Mouse (Mus musculus) heart, adult 18-20 months (tissue): ENCODE data around the gene Tvp23b. TPM values are rescaled to one million over a fixed set of nuclear protein-coding genes. Genes with fewer than 3 reads are reported as not detected.
A peak's percentile ranks its signal among the peaks of the same experiment; 100 is the strongest.

Experiments used
- DNase-seq, 2 experiments: peaks; one replicate each; pipeline ENCODE4 v3.0.0; 2021 to 2022; ENCODE audit warnings: mixed read lengths in 1 of 2
- long read RNA-seq, 2 experiments: library from polyadenylated mRNA; stranded (forward); transcript quantifications; one replicate each; pipeline ENCODE4 v2.0.0; 2021
- total RNA-seq, 2 experiments: library from RNA; stranded (reverse); gene quantifications; 2 replicates each; pipeline ENCODE4 v1.2.3; 2021

The Tvp23b gene
- total RNA-seq: 10 to 100 TPM; 23.6 to 25.2 TPM
- long read RNA-seq, experiment 1, transcript Tvp23b-201 (7 exons, 1,784 nt): major isoform, 29 of 32 reads
- long read RNA-seq, experiment 1, partial matches to known transcripts: 2 of 32 reads
- long read RNA-seq, experiment 1, other reads (novel, unspliced or antisense): 1 of 32 reads
- long read RNA-seq, experiment 2, transcript Tvp23b-201 (7 exons, 1,784 nt): major isoform, 20 of 20 reads
- long read RNA-seq, experiment 2, partial matches to known transcripts: 0 of 20 reads
- long read RNA-seq, experiment 2, other reads (novel, unspliced or antisense): 0 of 20 reads

- peak; percentile 98 to 100 for DNase-seq
These were observed at the start of gene Tvp23b for GRCm38 (mm10) chr11:62879220-62880048. Gene Tvp23b (plus strand): TSS chr11:62879455.

- no peak for DNase-seq
These were observed 48.9 kb upstream of the Tvp23b start for GRCm38 (mm10) chr11:62830387-62830786.

DNA sequence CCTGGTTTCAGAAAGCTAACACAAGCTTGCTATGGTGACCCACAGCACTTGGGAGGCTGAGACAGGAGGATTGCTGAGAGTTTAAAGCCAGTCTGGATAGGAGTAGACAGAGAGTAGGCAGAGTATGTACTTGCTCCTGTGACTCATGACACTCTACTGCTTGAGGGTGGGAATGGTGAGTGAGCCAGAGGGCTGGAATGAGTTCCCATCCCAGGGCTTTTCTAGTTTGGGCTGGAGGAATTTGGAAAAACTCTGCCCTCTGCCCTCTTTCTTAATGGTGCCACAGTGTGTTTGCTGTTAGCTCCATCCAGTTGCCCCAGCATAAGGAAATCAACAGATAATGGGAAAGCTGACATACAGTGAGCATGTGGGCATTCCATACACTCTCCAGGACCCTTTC is 47.3 kb upstream of the Tvp23b start:
- DNase-seq: no peak

- DNase-seq: no peak
These were observed 34.7 kb upstream of the Tvp23b start for GRCm38 (mm10) chr11:62844562-62844961.

DNA sequence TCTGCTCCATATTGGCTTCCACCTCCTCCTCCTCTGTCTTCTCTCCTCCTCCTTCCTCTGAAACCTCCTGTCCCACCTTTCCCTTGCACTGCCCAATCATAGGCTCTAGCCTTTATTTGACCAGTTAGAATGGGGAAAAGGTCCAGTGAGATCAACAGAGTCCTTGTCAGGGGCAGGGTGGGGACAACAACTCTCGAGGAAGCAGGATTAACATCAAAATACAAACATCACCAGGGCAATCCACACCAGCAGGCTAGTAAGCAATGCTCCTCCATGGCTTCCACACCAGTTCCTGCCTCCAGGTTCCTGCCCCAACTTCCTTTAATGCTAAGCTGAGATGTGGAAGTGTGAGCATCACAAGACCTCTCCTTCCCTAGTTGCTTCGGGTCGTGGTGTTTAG is 33.5 kb upstream of the Tvp23b start:
- DNase-seq: no peak

DNA sequence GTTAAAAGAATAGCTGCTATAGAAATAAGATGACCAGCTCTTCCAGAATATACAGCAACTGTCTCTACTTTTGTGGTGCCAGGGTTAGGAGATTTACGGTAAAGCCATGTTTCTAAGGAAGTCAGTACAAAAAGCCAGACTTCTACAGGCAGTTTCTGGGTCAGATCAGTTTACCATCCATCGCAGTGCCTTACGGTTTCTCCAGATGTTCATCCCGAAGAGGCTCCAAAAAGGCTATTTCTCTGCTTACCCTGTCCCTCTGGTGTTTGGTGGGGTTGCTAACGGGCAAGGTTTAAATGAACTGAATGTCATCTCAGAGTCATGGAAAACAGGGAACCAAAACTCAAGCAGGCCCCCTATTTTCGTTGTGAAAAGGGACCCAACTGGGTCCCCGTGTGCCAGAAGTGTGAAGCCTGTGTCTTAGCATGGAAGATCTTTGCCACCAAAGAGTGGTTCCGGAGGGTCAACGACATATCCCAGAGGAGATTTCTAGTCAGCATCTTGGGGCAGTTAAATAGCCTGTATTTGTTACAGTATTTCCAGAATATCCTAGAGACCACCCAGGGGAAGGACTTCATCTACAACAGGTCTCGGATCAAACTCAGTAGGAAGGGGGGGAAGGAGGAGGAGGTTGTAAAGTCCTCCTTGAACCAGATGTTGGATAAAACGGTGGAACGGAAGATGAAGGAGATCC is 32.1 kb upstream of the Tvp23b start, which contains the start of gene Fbxw10:
TSS of gene Fbxw10 (plus strand) at position 109 of the 694 bp plus-strand sequence.
- DNase-seq: peak; percentile 36 to 58

- DNase-seq: peak; percentile 14 to 25
These were observed 31.5 kb upstream of the Tvp23b start for GRCm38 (mm10) chr11:62847655-62848191.

DNA sequence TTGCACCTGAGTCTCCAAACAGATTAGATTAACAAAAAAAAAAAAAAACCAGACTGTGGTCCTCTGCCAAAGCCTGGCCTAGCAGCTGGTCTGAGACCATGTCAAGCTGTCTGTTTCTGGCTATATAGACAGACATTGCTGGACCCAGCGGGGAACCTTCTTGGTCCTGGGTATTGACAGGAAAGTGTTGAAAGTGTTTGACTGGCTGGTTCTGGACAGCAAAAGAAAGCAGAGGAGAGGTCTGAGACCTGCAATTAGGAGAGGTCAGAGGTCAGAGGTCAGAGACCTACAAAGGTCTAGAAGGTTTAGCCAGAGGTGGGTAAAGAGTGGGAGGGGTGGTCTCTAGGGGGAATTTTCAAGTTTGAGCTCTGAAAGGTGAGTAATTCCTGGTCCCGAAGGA is 31.0 kb upstream of the Tvp23b start:
- DNase-seq: no peak

GRCm38 (mm10) chr11:62851199-62851598 is 28.1 kb upstream of the Tvp23b start:
- DNase-seq: peak; percentile 19 to 42

DNA sequence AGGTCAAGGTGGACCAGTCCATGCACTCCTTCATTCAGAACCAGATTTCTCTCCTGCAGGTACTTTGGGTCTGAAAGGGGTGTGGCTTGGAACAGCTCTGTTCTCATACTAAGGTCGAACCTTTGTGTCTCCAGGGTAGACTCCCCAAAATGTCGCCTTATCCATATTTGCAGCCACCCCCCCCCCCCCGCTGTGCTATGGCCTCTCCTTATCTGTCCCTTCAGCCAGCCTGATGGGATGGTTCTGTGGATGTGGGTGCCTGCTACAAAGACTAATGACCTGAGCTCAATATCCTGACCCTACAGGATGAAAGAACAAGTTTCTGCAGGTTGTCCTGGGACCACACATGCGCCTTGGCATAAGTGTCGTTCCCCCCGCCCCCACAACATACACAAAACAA is 25.9 kb upstream of the Tvp23b start:
- DNase-seq: no peak

DNA sequence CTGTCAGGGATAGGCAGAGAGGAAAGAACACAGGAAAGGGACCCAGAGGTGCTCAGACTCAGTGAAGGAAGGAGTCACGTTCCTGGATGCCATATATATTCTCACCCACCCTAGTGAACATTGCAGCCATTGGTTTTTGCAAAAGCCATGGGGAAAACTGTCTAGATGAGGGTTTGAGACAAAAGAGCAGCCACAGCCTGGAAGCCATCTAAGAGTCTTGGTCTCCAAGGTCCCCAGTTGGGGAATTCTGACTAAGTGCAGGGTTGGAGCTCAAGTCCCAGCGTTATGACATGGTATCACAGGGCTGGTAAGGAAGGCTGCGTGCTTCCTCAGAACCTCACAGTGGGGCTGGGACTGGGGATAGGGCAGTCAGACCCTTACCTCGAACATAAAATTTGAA is 13.7 kb upstream of the Tvp23b start:
- no peak for DNase-seq

GRCm38 (mm10) chr11:62866685-62867084 is 12.6 kb upstream of the Tvp23b start:
- DNase-seq: no peak

DNA sequence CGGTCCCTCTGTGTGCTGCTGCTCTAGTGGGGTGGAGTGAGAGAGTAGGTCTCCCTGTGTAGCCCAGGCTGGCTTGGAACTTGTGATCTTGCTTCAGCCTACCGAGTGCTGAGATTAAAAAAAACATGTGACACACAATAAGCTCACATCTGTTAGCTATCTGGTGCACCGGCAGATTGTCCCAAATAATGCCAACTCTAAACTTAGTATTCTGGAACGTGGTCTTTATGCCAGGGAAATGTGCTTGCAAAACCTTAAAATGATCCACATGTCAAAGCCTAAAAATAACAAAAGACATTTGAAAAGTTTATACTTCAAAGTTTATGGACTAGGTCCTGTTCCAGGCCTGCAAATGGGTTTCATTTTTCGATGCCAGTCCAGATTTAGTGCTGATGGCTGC is 10.1 kb upstream of the Tvp23b start:
- DNase-seq: no peak

GRCm38 (mm10) chr11:62869715-62870371 is 9.4 kb upstream of the Tvp23b start:
- no peak for DNase-seq

- DNase-seq: no peak
These were observed 5.8 kb upstream of the Tvp23b start for GRCm38 (mm10) chr11:62873479-62873878.

- no peak for DNase-seq
These were observed 3.6 kb upstream of the Tvp23b start for GRCm38 (mm10) chr11:62875696-62876095.

- no peak for DNase-seq
These were observed 2.8 kb upstream of the Tvp23b start for GRCm38 (mm10) chr11:62876445-62876844.

- DNase-seq: peak; percentile 21 to 54
These were observed 1.9 kb upstream of the Tvp23b start for GRCm38 (mm10) chr11:62877391-62877790.

DNA sequence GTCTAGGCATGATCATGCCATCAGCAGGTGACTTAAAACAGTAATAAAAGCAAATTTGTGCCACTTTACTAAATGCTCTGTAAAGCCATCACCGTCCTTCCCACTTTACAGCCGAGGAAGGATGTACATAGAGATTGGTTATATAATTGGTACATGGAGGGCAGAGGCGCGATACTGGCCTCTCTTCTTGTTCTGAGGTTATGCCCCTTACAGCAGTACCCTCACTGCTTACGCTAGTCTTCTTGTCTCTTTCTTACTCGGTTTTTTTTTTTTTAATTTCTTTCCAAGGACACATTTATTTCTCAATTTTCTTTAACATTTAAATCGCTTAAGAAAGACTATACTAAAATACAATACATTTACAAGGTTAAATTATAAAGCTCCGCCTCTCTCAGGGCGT is 527 bp upstream of the Tvp23b start:
- DNase-seq: peak in 1 of 2 experiments; percentile 13

DNA sequence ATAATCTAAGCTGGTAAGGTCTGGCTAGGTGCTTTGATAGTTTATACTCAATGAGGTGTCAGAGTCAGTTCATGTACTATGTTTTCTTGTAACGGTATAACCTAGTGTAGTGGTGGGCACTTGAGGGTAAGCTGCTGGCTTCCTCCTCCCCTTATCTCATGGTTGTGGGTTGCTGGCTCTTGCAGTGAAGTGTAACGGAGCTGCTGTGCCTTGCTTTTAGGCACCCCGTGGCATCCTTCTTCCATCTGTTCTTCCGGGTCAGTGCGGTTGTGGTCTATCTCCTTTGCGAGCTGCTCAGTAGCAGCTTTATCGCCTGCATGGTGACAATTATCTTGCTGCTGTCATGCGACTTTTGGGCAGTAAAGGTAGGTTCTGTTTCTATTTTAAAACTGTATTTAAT is 4.2 kb downstream of the Tvp23b start:
- no peak for DNase-seq

DNA sequence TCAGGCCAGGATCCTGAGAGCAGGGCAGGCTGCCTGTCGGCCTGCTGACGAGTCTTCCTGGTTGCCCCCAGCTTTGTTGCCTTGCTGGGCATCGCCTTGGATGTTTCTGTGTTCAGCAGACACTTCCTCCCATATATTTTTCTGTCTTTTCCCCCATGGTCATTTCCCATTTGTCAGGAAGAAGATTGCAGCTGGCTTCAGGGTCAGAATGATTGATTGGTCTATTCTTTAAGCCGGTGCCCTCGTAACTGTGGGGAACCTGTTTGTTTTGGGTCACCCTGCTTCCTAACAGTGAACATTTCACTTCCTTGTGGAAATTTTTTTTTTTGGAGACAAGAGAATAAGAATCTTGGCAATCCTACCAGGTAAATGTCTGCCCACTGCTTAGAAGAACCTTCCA is 6.1 kb downstream of the Tvp23b start:
- no peak for DNase-seq

GRCm38 (mm10) chr11:62890796-62891195 is 11.5 kb downstream of the Tvp23b start:
- no peak for DNase-seq
